Mouse (Mus musculus): Measurements from ENCODE around the gene Sufu. TPM values are rescaled to one million over a fixed set of nuclear protein-coding genes. Genes with fewer than 3 reads are reported as not detected.

The Sufu gene
- total RNA-seq, 2 experiments from 2014 or later = 21.5 to 23.4 TPM

- peak; percentile 46 for DNase-seq
Observed at GRCm38 (mm10) chr19:46516667-46517528, 120.2 kb downstream of the Sufu start.

- peak; percentile 24 for DNase-seq
Observed at GRCm38 (mm10) chr19:46517529-46518351, 121.0 kb downstream of the Sufu start.

GRCm38 (mm10) chr19:46518352-46518787 is 121.7 kb downstream of the Sufu start:
- DNase-seq = peak; percentile 46

- peak; percentile 8 for DNase-seq
Observed at GRCm38 (mm10) chr19:46518828-46519621, 122.3 kb downstream of the Sufu start.

- DNase-seq = no peak
Observed at GRCm38 (mm10) chr19:46521698-46522097, 125.0 kb downstream of the Sufu start.

GRCm38 (mm10) chr19:46522433-46523044 is 125.8 kb downstream of the Sufu start:
- DNase-seq = peak; percentile 7

- no peak for DNase-seq
Observed at GRCm38 (mm10) chr19:46523131-46523479, 126.4 kb downstream of the Sufu start.

- DNase-seq = peak; percentile 74
Observed at GRCm38 (mm10) chr19:46523480-46524151, 126.9 kb downstream of the Sufu start.

GRCm38 (mm10) chr19:46524152-46524544 is 127.5 kb downstream of the Sufu start:
- DNase-seq = peak; percentile 15

- DNase-seq = peak; percentile 63
Observed at GRCm38 (mm10) chr19:46524601-46525321, 128.1 kb downstream of the Sufu start.

- DNase-seq = peak; percentile 27
Observed at GRCm38 (mm10) chr19:46525691-46526631, 129.3 kb downstream of the Sufu start.

GRCm38 (mm10) chr19:46527632-46528528 is 131.2 kb downstream of the Sufu start:
- DNase-seq = no peak

- DNase-seq = peak; percentile 81
Observed at GRCm38 (mm10) chr19:46528529-46529213, 132.0 kb downstream of the Sufu start.

- no peak for DNase-seq
Observed at GRCm38 (mm10) chr19:46529601-46530448, 133.1 kb downstream of the Sufu start.

GRCm38 (mm10) chr19:46530449-46530990 is 133.8 kb downstream of the Sufu start:
- no peak for DNase-seq

Measured in adrenal gland, postnatal 10 days (tissue).